Mouse (Mus musculus): ENCODE measurements around the gene Cmtm5.
"Not testable (repeated sequence)": the region's sequence is repeated elsewhere in the genome, so short reads cannot be mapped to it uniquely, and the experiment has no call there.

Gene Cmtm5

GRCm38 (mm10) chr14:54959197-54959596, 23.1 kb downstream of the Cmtm5 start:
- DNase-seq (ENCODE audit: low spot score): no peak

GRCm38 (mm10) chr14:54959853-54960613, 24.0 kb downstream of the Cmtm5 start:
- not testable (repeated sequence) for DNase-seq (ENCODE audit: low spot score)

- DNase-seq (ENCODE audit: low spot score): no peak
Measured at GRCm38 (mm10) chr14:54960769-54961168, 24.7 kb downstream of the Cmtm5 start.

- no peak for DNase-seq (ENCODE audit: low spot score)
Measured at GRCm38 (mm10) chr14:54961487-54961886, 25.4 kb downstream of the Cmtm5 start.

- DNase-seq (ENCODE audit: low spot score): no peak
Measured at GRCm38 (mm10) chr14:54962714-54963113, 26.7 kb downstream of the Cmtm5 start.

- DNase-seq (ENCODE audit: low spot score): no peak
Measured at GRCm38 (mm10) chr14:54963727-54964126, 27.7 kb downstream of the Cmtm5 start.

- no peak for DNase-seq (ENCODE audit: low spot score)
Measured at GRCm38 (mm10) chr14:54965044-54965443, 29.0 kb downstream of the Cmtm5 start.

- no peak for DNase-seq (ENCODE audit: low spot score)
Measured at GRCm38 (mm10) chr14:54965631-54966030, 29.6 kb downstream of the Cmtm5 start.

GRCm38 (mm10) chr14:54966320-54966977, 30.4 kb downstream of the Cmtm5 start, which contains the start of gene Myh6:
Myh6 (minus strand) TSS chr14:54966927.
- DNase-seq (ENCODE audit: low spot score): no peak

GRCm38 (mm10) chr14:54967874-54968273, 31.8 kb downstream of the Cmtm5 start:
- DNase-seq (ENCODE audit: low spot score): no peak

- no peak for DNase-seq (ENCODE audit: low spot score)
Measured at GRCm38 (mm10) chr14:54968344-54968743, 32.3 kb downstream of the Cmtm5 start.

- not testable (repeated sequence) for DNase-seq (ENCODE audit: low spot score)
Measured at GRCm38 (mm10) chr14:54972786-54973185, 36.7 kb downstream of the Cmtm5 start.

- DNase-seq (ENCODE audit: low spot score): no peak
Measured at GRCm38 (mm10) chr14:54974068-54974791, 38.2 kb downstream of the Cmtm5 start.

GRCm38 (mm10) chr14:54976633-54977032, 40.6 kb downstream of the Cmtm5 start, which contains the start of gene Gm17428:
Gm17428 (plus strand) TSS chr14:54976933.
- DNase-seq (ENCODE audit: low spot score): no peak

- no peak for DNase-seq (ENCODE audit: low spot score)
Measured at GRCm38 (mm10) chr14:54978664-54979063, 42.6 kb downstream of the Cmtm5 start.

- no peak for DNase-seq (ENCODE audit: low spot score)
Measured at GRCm38 (mm10) chr14:54981934-54982333, 45.9 kb downstream of the Cmtm5 start.

GRCm38 (mm10) chr14:54988350-54988874, 52.4 kb downstream of the Cmtm5 start:
- not testable (repeated sequence) for DNase-seq (ENCODE audit: low spot score)
